Mouse (Mus musculus) brain, embryonic 18.5 days (tissue): ENCODE results near the gene Rap1b.

Source experiments
- DNase-seq: peaks from one replicate; pipeline ENCODE4 v3.0.0-alpha.2; 2012; ENCODE audit warnings: low read depth, low spot score

Rap1b gene

GRCm38 (mm10) chr10:117818600-117818999, 27.2 kb downstream of the Rap1b start:
- DNase-seq: no peak

- DNase-seq: no peak
Measured at GRCm38 (mm10) chr10:117816721-117817120, 29.1 kb downstream of the Rap1b start.

GRCm38 (mm10) chr10:117812501-117812900, 33.3 kb downstream of the Rap1b start:
- DNase-seq: no peak

- no peak for DNase-seq
Measured at GRCm38 (mm10) chr10:117811555-117811954, 34.3 kb downstream of the Rap1b start.

GRCm38 (mm10) chr10:117810506-117810905, 35.3 kb downstream of the Rap1b start:
- DNase-seq: no peak

GRCm38 (mm10) chr10:117808068-117808467, 37.8 kb downstream of the Rap1b start:
- no peak for DNase-seq

GRCm38 (mm10) chr10:117805919-117806318, 39.9 kb downstream of the Rap1b start:
- DNase-seq: no peak

- no peak for DNase-seq
Measured at GRCm38 (mm10) chr10:117803870-117804850, 41.7 kb downstream of the Rap1b start.

GRCm38 (mm10) chr10:117801886-117802285, 43.9 kb downstream of the Rap1b start:
- DNase-seq: no peak

- DNase-seq: no peak
Measured at GRCm38 (mm10) chr10:117799806-117800205, 46.0 kb downstream of the Rap1b start.

GRCm38 (mm10) chr10:117798436-117799035, 47.3 kb downstream of the Rap1b start:
- DNase-seq: no peak

GRCm38 (mm10) chr10:117797684-117798083, 48.2 kb downstream of the Rap1b start:
- DNase-seq: no peak

- DNase-seq: no peak
Measured at GRCm38 (mm10) chr10:117797106-117797505, 48.7 kb downstream of the Rap1b start.

- no peak for DNase-seq
Measured at GRCm38 (mm10) chr10:117796181-117796580, 49.7 kb downstream of the Rap1b start.

- no peak for DNase-seq
Measured at GRCm38 (mm10) chr10:117795206-117795605, 50.6 kb downstream of the Rap1b start.

- no peak for DNase-seq
Measured at GRCm38 (mm10) chr10:117793436-117794030, 52.3 kb downstream of the Rap1b start.

GRCm38 (mm10) chr10:117792141-117793091, 53.4 kb downstream of the Rap1b start, which contains the start of gene Nup107:
Nup107 (minus strand) TSS chr10:117792705.
- peak; percentile 96 for DNase-seq

- no peak for DNase-seq
Measured at GRCm38 (mm10) chr10:117791171-117791470, 54.7 kb downstream of the Rap1b start.

- DNase-seq: no peak
Measured at GRCm38 (mm10) chr10:117790421-117791170, 55.2 kb downstream of the Rap1b start.

- DNase-seq: no peak
Measured at GRCm38 (mm10) chr10:117790011-117790410, 55.8 kb downstream of the Rap1b start.

GRCm38 (mm10) chr10:117784646-117785045, 61.2 kb downstream of the Rap1b start:
- no peak for DNase-seq
